Mouse (Mus musculus) C2C12 (cell line): ENCODE results near the gene Plekhg5. TPM values are rescaled to one million over a fixed set of nuclear protein-coding genes. Genes with fewer than 3 reads are reported as not detected.

Experiments used
- H3K27me3 ChIP-seq: one replicate; pipeline ENCODE4 v1.6.1; 2011; ENCODE audit not compliant: control insufficient read depth, insufficient read depth, insufficient read length
- H3K36me3 ChIP-seq: one replicate; pipeline ENCODE4 v1.6.1; 2011; ENCODE audit not compliant: control insufficient read depth, insufficient read depth
- H3K4me3 ChIP-seq: one replicate; pipeline ENCODE4 v1.5.1; 2011; ENCODE audit warnings: mild to moderate bottlenecking, control low read depth; ENCODE audit not compliant: poor library complexity, insufficient read depth, severe bottlenecking
- H3K79me2 ChIP-seq: one replicate; pipeline ENCODE4 v1.6.1; 2011; ENCODE audit not compliant: control insufficient read depth, insufficient read depth
- H3K79me3 ChIP-seq: one replicate; pipeline ENCODE4 v1.6.1; 2011; ENCODE audit warnings: low read depth, control low read depth
- H3ac ChIP-seq: one replicate; pipeline ENCODE3; 2011; ENCODE audit warnings: low read depth; ENCODE audit not compliant: control insufficient read depth, insufficient read length
- CEBPB ChIP-seq: IDR thresholded peaks from one replicate; pipeline ENCODE4 v1.6.1; 2011; ENCODE audit warnings: low read depth, mild to moderate bottlenecking, control low read depth, moderate library complexity
- CTCF ChIP-seq: IDR thresholded peaks from one replicate; pipeline ENCODE4 v1.5.1; 2011; ENCODE audit not compliant: control insufficient read depth, insufficient read depth, insufficient read length
- FOSL1 ChIP-seq: IDR thresholded peaks from one replicate; pipeline ENCODE4 v1.8.0; 2011; ENCODE audit warnings: mild to moderate bottlenecking, low read length; ENCODE audit not compliant: poor library complexity, insufficient read depth, severe bottlenecking
- MAX ChIP-seq: IDR thresholded peaks from one replicate; pipeline ENCODE4 v1.6.1; 2011; ENCODE audit warnings: mild to moderate bottlenecking, control low read depth
- MYOD1 ChIP-seq: IDR thresholded peaks from one replicate; pipeline ENCODE4 v1.6.1; 2011; ENCODE audit warnings: low read depth; ENCODE audit not compliant: control insufficient read depth, insufficient read length
- MYOG ChIP-seq: IDR thresholded peaks from one replicate; pipeline ENCODE4 v1.6.1; 2011; ENCODE audit not compliant: control insufficient read depth, insufficient read length; ENCODE audit errors: extremely low read depth
- USF1 ChIP-seq: IDR thresholded peaks from one replicate; pipeline ENCODE4 v1.6.1; 2011; ENCODE audit warnings: low read depth, mild to moderate bottlenecking, control low read depth, moderate library complexity
- polyA plus RNA-seq: library from polyadenylated mRNA; unstranded; fragments of >200 nt; fragmentation: generic; extraction: Trizol; gene quantifications from one replicate; pipeline ENCODE4 v1.2.1, GENCODE M21; 2012; ENCODE audit warnings: missing spikeins

Gene Plekhg5
- polyA plus RNA-seq, 1 experiment: 17.5 TPM

DNA sequence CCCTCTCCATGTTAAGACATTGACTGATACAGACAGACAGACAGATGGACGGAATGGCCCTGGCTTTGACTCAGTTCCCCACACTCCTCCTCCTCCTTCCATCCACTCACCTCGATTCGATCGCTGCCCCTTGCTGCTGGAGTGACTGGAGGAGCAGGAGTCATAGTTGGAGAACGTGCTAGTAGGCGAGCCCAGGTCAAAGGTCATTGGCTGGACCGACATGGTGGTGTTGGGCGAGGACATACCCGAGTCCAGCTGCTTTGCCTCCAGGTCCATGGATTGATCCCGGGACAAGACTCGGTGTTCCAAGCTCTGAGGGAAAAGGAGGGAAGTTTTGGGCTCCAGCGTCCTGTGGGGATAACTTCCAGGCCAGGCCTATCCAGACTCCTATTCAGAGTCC is 63.1 kb downstream of the Plekhg5 start:
- TF ChIP-seq FOSL1: no peak
- TF ChIP-seq MAX: no peak
- no peak for TF ChIP-seq CEBPB
- TF ChIP-seq CTCF: no peak
- no peak for TF ChIP-seq MYOG
- no peak for TF ChIP-seq MYOD1
- no peak for TF ChIP-seq USF1
- Histone ChIP-seq H3K79me2 (no peaks in the 10 kb centered on the region), H3K4me3 (no peak overlapping the region), H3K27me3 (peaks cover 14% of the 10 kb centered on the region), H3ac (no peak overlapping the region), H3K36me3 (no peaks in the 10 kb centered on the region), H3K79me3 (no peaks in the 10 kb centered on the region)

DNA sequence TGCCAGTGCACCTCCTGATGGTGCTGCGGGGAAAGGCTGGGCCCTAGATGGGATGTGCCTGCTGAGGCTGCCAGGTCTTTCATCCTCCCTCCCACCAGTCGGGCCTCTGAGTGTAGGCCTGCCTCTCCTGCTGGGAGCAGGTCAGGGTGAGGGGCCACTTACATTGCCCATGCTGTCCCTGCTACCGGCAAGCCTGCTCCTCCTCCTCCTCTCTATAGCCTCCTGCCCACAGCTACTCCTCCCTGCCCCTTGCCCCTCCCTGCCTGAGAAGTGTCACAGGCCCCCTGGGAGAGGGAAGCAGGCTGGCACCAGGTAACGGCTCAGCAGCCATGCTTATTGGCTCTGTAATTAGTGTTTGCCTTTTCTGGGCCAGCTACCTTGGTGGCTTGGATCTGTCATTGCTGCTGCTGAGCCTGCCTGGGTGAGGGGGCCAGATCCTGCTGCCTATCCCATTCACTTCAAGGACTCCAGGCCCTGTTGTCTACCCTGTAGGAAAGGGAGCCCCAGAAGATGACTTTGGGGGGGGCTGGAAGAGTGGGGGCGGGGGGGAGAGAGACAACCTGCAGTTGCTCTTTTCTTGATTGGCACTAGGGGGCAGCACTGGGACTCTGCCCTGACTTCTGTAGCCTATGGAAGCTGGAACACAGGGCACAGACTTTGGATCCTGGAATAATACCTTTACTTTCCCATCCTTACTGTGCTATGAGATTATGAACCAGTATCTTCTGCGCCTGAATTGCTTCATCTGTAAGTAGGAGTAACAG is 64.0 kb downstream of the Plekhg5 start:
- Histone ChIP-seq H3K79me3 (no peaks in the 10 kb centered on the region), H3K79me2 (no peaks in the 10 kb centered on the region), H3K36me3 (no peaks in the 10 kb centered on the region), H3ac (no peak overlapping the region), H3K27me3 (peaks cover 22% of the 10 kb centered on the region), H3K4me3 (no peak overlapping the region)
- TF ChIP-seq MAX (no peak), CEBPB (no peak), MYOD1 (no peak), FOSL1 (no peak), USF1 (no peak), MYOG (no peak)

DNA sequence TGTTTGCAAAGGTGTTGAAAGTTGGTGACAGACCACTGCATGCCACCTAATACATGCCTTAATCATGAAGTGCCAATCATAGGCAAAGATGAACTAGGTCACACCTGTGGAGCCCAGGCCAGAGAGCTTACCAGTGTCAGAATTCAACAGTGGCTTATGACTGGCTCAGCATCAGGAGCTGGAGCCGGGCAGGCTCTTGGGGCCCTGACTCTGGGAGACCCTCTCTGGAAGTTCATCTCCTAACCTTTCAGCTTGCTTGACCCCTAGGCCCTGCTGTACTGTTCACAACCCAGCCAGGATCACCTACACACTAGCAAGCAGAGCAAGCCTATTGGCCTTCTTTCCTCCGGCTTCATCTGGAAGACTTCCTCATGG is 64.6 kb downstream of the Plekhg5 start:
- H3K4me3 ChIP-seq: no peak overlapping the region
- H3K79me3 ChIP-seq: no peaks in the 10 kb centered on the region
- H3K36me3 ChIP-seq: no peaks in the 10 kb centered on the region
- no peaks in the 10 kb centered on the region for H3K79me2 ChIP-seq
- no peak overlapping the region for H3ac ChIP-seq
- H3K27me3 ChIP-seq: peaks cover 24% of the 10 kb centered on the region
- TF ChIP-seq CTCF (no peak), MAX (no peak), MYOG (no peak), FOSL1 (no peak), CEBPB (no peak), USF1 (no peak), MYOD1 (no peak)

DNA sequence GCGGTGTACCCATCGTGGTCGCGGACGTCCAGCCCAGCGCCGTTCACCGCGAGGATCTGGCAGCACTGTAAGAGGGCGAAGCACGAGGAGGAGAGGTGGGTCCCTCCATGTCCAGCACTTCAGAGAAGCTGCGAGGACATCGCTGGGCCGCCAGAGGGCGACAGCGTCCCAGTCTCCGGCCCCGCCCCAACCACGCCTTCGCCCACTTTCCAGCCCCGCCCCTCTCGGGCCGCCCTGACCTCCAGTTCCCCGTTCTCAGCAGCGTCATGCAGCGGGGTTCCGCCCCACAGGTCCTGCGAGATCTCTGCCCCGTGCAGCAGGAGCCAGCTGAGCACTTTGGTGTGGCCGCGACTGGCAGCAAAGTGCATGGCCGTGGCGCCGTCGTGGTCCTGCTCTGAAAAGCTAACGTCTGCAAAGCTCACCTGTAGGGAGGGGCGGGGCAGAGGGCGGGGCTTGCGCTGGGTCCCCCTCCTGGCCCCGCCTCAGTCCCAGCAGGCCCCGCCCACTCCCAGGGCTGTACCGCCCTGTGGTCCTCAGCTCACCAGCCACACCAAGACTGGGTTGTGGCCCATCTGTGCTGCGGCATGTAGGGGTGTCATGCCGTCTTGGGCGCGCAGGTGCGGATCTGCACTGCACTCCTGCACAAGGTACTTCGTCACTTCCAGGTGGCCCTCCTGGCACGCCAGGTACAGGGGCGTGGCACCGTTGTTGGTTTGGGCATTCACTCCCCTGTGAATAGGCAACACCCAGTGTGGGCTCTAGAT is 66.4 kb downstream of the Plekhg5 start:
- Histone ChIP-seq H3K27me3 (peaks cover 20% of the 10 kb centered on the region), H3K4me3 (no peak overlapping the region)

DNA sequence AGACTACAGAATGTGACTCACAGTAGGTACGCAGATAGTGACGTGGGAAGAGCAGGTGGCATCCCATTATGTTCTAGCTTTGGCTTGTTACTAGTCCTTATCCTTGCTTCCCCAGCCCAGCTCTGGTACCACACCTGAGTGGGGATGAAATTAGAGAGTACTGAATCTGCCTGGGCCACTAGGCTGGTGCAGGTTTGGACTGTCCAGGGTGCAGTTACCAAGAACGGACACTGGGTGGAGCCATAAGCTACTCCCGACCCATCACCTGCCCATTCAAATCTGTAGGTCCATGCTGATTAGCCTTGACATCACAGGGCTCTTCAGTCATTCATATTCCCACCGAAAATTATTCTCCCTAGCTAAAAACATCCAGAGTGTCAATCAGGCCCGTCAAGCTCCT is 68.1 kb downstream of the Plekhg5 start:
- Histone ChIP-seq H3K27me3 (peaks cover 26% of the 10 kb centered on the region), H3K36me3 (no peaks in the 10 kb centered on the region), H3K4me3 (no peak overlapping the region), H3K79me3 (no peaks in the 10 kb centered on the region), H3K79me2 (no peaks in the 10 kb centered on the region), H3ac (no peak overlapping the region)
- TF ChIP-seq CEBPB (no peak), FOSL1 (no peak), MYOD1 (no peak), MAX (no peak), USF1 (no peak), CTCF (peak; percentile 52), MYOG (no peak)

More for the DNA sequence above, 66.4 kb downstream of the Plekhg5 start:
- TF ChIP-seq FOSL1 (no peak), MYOG (no peak), MYOD1 (no peak), CTCF (peak; percentile 96), USF1 (no peak)
- Histone ChIP-seq H3ac (peak overlapping the region; percentile 50), H3K36me3 (no peaks in the 10 kb centered on the region), H3K79me3 (no peaks in the 10 kb centered on the region), H3K79me2 (no peaks in the 10 kb centered on the region)
